Mouse (Mus musculus) retina, embryonic 14.5 days (tissue): ENCODE results near the gene Galnt14.

Source experiments
- DNase-seq: peaks from one replicate; pipeline ENCODE4 v3.0.0-alpha.2; 2015; ENCODE audit warnings: low spot score

The Galnt14 gene

GRCm38 (mm10) chr17:73668996-73669395 lies 41.3 kb downstream of the Galnt14 start:
- DNase-seq = no peak

GRCm38 (mm10) chr17:73663237-73663636 lies 47.0 kb downstream of the Galnt14 start:
- no peak for DNase-seq

GRCm38 (mm10) chr17:73658731-73659445 lies 51.4 kb downstream of the Galnt14 start:
- no peak for DNase-seq

GRCm38 (mm10) chr17:73656373-73656772 lies 53.9 kb downstream of the Galnt14 start:
- DNase-seq = no peak

GRCm38 (mm10) chr17:73654261-73654660 lies 56.0 kb downstream of the Galnt14 start:
- DNase-seq = peak; percentile 58

GRCm38 (mm10) chr17:73649371-73649770 lies 60.9 kb downstream of the Galnt14 start:
- no peak for DNase-seq

- DNase-seq = no peak
These were observed 68.6 kb downstream of the Galnt14 start for GRCm38 (mm10) chr17:73641676-73642075.

- DNase-seq = no peak
These were observed 70.2 kb downstream of the Galnt14 start for GRCm38 (mm10) chr17:73640117-73640480.

GRCm38 (mm10) chr17:73639401-73640116 lies 70.7 kb downstream of the Galnt14 start:
- no peak for DNase-seq

- no peak for DNase-seq
These were observed 73.3 kb downstream of the Galnt14 start for GRCm38 (mm10) chr17:73636988-73637387.

- no peak for DNase-seq
These were observed 75.4 kb downstream of the Galnt14 start for GRCm38 (mm10) chr17:73634896-73635295.

GRCm38 (mm10) chr17:73633991-73634710 lies 76.1 kb downstream of the Galnt14 start:
- peak; percentile 54 for DNase-seq

GRCm38 (mm10) chr17:73628263-73628914 lies 81.9 kb downstream of the Galnt14 start:
- no peak for DNase-seq

- no peak for DNase-seq
These were observed 83.3 kb downstream of the Galnt14 start for GRCm38 (mm10) chr17:73626912-73627311.

GRCm38 (mm10) chr17:73620049-73620448 lies 90.2 kb downstream of the Galnt14 start:
- no peak for DNase-seq

GRCm38 (mm10) chr17:73602552-73603478 lies 107.4 kb downstream of the Galnt14 start:
- no peak for DNase-seq

- peak; percentile 61 for DNase-seq
These were observed 110.3 kb downstream of the Galnt14 start for GRCm38 (mm10) chr17:73599923-73600322.

GRCm38 (mm10) chr17:73592081-73592480 lies 118.2 kb downstream of the Galnt14 start:
- DNase-seq = no peak

- peak; percentile 52 for DNase-seq
These were observed 122.7 kb downstream of the Galnt14 start for GRCm38 (mm10) chr17:73587573-73587972.

GRCm38 (mm10) chr17:73574186-73574585 lies 136.1 kb downstream of the Galnt14 start:
- DNase-seq = no peak

GRCm38 (mm10) chr17:73572881-73573280 lies 137.4 kb downstream of the Galnt14 start:
- DNase-seq = no peak
